Mouse (Mus musculus): ENCODE measurements at regions not wholly inside any gene's neighbourhood (a gene's known extent, or its start where the extent isn't known, plus 50 kb on each side); places are given as distances from the start of the nearest gene placed in this dataset.

DNA sequence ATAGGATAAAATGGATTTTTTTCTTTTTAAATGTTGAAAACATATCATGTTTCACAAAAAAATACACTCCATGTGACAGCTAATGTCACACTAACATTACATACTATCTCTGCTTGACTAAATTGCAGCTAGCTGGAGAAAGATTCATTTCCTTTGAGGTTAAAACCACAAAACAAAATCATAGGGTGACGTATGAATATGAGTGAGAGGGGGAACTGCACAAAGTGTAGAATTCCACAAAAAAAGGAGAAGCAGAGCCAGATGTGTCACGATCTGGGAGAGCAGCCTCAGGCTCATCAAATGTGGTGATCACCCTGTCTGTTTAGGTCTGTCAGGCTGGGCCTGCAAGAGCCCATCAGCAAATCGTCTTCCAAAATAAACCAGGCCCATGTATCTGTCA, 593.7 kb upstream of the Kirrel3 start:
- TF ChIP-seq POLR2A (IDR thresholded peaks at IDR 0.05; ENCODE audit: low read depth, low read length) (no peak), CTCF (IDR thresholded peaks at IDR 0.05; ENCODE audit: extremely low read depth, insufficient read length, insufficient replicate concordance, low read depth, low read length) (no peak)
